Mouse (Mus musculus): ENCODE measurements around the gene Kcna10.

Kcna10 gene

GRCm38 (mm10) chr3:107204413-107204812 lies 21.6 kb downstream of the Kcna10 start:
- no peak for DNase-seq

GRCm38 (mm10) chr3:107205170-107205569 lies 22.3 kb downstream of the Kcna10 start:
- DNase-seq: no peak

- DNase-seq: peak; percentile 42 to 61
Measured at GRCm38 (mm10) chr3:107205994-107206393, 23.1 kb downstream of the Kcna10 start.

DNA sequence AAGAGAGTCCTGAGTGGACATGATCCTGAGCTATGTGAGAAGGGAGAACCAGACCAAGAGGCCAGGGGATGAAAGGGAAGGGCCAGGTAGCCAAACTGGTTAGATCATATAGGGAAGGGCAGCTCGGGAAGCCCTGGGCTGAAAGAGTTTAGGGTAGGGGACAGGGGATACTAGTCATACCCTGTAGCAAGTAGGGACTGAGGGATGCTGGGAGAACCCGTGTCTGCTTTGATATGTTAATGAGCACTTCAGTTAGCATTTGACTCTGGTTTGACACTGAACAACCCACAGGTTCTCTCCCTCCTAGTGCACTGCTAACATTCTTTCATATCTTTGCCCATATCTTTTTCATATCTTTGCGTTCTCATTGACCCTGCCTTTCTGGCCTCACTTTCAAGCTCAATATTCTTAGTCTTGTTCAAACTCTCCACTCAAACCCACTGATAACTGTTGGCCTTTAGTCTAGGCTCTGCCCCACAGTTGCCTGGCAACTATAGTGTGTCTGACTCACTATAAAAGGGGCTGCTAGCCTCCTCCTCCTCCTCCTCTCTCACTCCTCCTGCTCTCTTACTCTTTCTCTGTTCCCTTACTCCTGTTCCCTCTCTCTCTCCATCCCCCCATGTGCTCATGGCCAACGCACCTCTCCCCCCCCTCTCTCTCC lies 23.8 kb downstream of the Kcna10 start:
- no peak for DNase-seq

- no peak for DNase-seq
Measured at GRCm38 (mm10) chr3:107207625-107208253, 24.9 kb downstream of the Kcna10 start.

DNA sequence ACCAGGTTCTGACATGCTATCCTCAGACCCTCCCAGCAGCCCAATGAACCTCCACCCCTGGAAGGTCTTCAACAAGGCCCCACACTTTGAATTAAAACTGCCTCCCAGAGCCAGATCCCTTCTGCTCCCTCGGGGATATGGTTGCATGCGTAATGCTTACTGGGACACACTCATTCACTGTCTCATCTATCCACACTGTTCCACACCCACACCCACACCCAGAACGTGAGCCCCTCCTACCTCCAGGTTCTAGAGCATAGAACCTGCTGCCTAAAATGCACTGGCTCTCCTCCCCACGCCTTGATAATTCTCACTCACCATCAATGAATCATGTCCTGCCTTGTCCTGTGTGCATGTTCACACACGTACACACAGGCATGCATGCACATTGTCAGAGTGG lies 31.8 kb downstream of the Kcna10 start:
- no peak for DNase-seq

- no peak for DNase-seq
Measured at GRCm38 (mm10) chr3:107216400-107217100, 33.7 kb downstream of the Kcna10 start.

- DNase-seq: no peak
Measured at GRCm38 (mm10) chr3:107217101-107217480, 34.2 kb downstream of the Kcna10 start.

DNA sequence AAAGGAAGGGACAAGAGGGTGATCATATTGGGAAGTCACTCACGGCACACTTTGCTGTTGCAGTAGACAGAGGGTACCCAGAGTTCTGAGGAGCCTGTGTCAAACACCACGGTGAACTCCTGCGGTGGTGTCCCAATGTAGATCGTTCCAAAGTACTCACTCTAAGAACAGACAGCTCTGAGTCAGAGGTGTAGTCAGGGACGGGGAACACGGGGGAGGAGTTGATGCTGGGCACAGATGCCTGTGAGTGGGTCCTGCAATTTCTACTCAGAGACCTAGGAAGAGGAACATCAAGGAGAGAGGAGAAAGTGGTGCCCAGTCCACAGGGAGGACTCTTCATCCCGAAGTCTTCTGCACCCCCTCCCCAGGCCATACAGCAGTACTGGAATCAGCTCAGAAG lies 35.7 kb downstream of the Kcna10 start:
- no peak for DNase-seq

DNA sequence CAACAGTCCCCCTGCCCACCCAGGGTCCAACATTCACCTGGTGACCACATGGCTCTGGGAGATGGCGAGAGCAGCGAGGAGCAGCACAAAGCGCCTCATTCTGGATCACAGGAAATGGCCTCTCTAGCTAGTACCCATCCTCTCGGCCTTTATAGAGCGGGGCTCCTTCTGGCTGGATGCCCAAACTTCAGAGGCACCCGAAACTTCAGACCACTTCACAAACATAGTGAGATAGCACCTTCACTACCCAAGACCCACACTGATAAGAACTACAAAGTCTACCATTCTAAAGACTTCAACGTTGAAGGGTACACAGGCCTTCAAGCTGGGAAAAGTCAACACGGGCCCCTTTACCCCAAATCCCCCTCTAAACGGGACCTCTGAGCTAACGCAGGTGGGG lies 38.8 kb downstream of the Kcna10 start, which contains the start of gene Cym:
TSS of gene Cym (minus strand) at position 125 of the 400 bp plus-strand sequence.
- no peak for DNase-seq

DNA sequence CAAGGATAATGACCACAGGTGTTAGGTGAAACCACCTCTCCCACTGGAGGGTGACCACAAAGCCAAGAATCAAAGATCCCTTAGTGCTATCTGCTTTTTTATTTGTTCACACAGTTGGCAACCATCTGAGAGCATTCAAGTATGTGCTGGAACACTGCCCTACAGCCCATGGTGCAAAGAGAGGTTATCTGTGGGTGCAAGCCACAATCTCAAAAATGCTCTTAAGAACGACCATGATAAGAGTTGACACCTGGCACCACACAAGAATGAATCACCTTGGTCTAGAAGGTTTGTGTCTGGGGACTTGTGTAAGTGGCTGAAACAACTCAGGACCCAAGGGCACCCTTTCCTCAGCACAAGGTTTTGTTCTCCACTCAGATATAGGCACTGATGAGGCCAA lies 40.4 kb downstream of the Kcna10 start:
- peak in 1 of 2 experiments; percentile 24 for DNase-seq

DNA sequence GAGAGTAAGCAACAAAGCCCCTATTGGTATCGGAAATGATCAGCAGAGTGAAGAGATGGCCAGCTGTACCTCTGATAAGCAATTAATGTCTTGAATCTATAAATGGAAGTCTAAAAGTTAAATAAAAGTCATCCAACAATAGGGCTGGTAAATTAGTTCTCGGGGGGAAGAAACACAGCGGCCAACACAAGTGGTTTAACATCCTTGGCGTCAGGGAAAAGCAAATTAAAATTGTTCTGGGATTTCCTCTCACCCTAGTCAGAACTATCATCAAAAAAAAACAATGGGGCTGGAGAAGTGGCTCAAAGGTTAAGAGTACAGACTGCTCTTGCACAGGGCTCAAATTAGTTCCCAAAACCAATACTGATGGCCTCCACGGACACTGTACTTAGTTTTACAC lies 43.0 kb downstream of the Kcna10 start:
- no peak for DNase-seq

GRCm38 (mm10) chr3:107229221-107229620 lies 46.4 kb downstream of the Kcna10 start:
- DNase-seq: no peak

DNA sequence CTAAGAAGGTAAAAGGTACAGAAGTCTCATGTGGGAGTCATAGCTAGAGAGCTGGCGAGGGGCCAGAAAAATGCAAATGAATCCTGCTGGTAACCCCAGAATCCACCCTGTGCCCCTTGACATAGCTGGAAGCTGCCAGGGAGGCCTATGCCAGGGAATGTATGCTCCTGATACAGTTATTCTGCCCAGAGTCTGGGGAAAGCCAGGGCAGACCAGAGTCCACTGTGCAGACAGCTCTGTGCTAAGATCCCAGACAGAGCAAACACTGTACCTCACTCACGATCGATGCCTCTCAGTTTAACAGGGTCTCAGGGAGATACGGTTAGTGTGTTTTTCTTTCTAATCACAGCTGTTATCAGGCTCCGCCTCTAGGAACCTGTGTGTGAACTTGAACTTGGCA lies 47.0 kb downstream of the Kcna10 start:
- DNase-seq: no peak

DNA sequence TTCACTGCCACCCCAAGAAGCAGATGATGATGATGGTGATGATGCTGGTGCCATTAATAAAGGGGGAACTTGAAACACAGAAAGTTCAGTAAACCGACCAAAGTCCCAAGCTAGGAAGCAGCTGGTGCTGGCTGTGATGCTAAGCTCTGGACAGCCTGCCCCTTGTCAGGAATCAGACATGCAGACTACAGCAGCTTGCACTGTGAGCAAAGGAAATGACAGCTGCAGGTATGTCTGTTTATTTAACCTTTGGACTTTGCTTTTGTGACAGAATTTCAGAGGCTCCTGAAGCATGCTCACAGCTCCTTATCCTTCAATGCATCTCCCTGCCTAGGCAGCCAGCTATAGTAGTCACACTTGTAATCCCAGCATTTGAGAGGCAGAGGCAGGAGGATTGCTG lies 47.7 kb downstream of the Kcna10 start, which contains the start of gene A630076J17Rik:
TSS of gene A630076J17Rik (plus strand) at position 88 of the 400 bp plus-strand sequence.
- no peak for DNase-seq

GRCm38 (mm10) chr3:107231202-107231601 lies 48.3 kb downstream of the Kcna10 start:
- DNase-seq: no peak

DNA sequence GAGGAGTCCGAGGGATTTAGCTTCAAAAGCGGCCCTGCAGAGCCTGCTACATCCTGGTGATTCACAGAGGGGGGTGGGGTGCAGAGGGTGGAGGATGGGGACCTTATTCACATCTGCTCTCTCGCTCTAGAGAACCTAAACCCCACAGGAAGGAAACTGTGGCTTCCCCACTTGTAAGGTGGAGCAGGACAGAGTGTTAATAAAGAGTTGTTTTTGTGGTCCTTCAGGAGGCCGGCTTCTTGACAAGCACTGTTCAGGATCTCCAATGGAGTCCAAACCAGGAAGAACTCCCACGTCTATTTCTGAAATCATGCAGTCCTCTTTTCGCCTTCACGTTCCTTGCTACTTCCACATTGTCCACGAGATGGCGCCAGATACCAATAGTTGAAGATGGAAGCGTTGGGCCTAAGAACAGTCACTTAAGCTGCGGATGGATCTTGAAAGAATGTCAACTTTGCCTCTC lies 50.5 kb downstream of the Kcna10 start:
- DNase-seq: peak; percentile 65 to 70

DNA sequence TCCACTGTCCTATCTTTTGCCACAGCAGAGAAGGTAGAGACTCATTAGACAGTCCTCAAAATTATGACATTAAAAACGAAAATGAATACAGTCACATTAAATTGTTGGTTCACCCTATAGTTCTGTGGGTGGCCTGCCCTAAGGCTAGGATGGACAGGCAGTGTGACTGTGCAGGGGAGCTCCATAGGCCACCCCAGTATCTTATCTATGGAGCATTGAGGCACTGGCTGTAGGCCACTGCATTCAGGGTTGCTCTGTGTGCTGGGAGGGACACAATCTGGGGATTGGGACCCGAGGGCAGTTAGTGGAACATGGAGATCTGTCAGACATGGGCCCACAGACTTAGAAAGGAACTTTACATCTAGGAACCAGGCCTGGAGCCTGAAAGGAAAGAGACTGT lies 51.1 kb downstream of the Kcna10 start:
- DNase-seq: no peak

- DNase-seq: no peak
Measured at GRCm38 (mm10) chr3:107238051-107238450, 55.2 kb downstream of the Kcna10 start.

DNA sequence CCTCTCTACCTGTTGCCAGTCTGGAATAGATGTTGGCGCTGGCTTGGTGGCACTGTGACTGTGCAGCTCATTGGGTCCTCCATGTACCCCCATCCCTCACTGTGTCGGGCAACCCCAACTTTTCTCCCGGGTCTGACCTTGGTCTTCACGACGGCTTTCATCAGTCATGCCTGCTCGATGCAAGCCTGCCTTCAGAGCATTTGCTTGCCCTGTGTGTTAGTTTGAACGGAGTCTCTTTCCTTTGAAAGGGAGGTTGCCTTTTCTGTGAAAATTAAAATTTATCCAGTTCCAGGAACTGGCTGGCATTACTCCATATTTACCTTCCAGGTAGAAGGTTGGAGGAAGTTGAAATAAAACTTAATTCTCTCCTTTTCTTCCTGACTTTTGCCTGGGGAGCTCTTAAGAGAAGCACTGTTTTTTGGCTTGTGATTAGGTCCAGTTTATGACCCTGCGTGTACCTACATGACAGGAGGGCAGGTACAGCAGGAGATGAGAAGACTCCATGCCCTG lies 55.7 kb downstream of the Kcna10 start:
- no peak for DNase-seq

- no peak for DNase-seq
Measured at GRCm38 (mm10) chr3:107239607-107240006, 56.8 kb downstream of the Kcna10 start, which contains the start of gene Prok1. Prok1 (minus strand) TSS chr3:107239707.

DNA sequence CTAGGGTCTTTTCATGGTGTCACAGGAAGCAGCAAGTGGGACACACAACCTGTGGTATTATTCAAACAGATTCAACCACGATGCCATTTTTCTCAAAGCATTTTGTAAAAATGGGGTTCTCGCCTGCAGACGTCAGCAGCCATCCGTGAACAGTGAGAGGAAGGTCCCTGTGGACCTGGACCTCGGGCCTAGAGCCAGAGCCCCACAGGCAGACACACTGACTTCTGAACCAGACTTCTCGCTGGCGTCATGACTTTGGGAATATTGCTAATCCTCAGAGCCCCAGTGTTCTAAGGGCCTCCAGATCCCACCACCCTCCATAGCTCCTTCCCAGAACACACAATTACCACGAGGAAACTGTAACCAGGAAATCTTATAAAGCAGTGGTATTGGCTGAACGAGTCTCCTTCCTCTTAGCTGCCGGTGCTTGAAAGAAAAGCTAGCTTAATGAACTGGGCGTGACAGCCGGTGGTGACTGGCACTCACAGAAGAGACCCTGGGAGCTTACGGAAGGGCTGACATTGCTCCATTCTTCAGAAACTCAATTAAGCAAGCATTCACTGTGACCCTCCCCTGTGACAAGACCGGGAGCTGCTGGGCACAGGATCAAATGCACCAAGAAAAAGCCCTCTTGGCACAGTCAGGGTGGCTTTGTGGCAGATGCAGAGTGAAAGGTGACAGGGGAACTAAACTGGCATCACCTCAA lies 58.7 kb downstream of the Kcna10 start:
- no peak for DNase-seq
